Mouse (Mus musculus) gastrocnemius, postnatal 10 days (tissue): ENCODE results near the gene Gm1673. TPM values are rescaled to one million over a fixed set of nuclear protein-coding genes. Genes with fewer than 3 reads are reported as not detected.

Experiments
- DNase-seq: peaks from one replicate; pipeline ENCODE4 v3.0.0; 2021; ENCODE audit warnings: mixed read lengths
- total RNA-seq, 2 experiments: library from RNA; stranded (reverse); gene quantifications; 2 replicates each; pipeline ENCODE4 v1.2.3; 2021

The Gm1673 gene
- total RNA-seq, 2 experiments from 2014 or later, result 2.5 to 3.2 TPM

- DNase-seq, result no peak
Measured at GRCm38 (mm10) chr5:33997829-33998504, 14.7 kb downstream of the Gm1673 start.

GRCm38 (mm10) chr5:33998505-33998877 lies 15.3 kb downstream of the Gm1673 start:
- no peak for DNase-seq

GRCm38 (mm10) chr5:33999466-34000090 lies 16.3 kb downstream of the Gm1673 start:
- no peak for DNase-seq

GRCm38 (mm10) chr5:34000809-34001208 lies 17.6 kb downstream of the Gm1673 start:
- DNase-seq, result no peak

DNA sequence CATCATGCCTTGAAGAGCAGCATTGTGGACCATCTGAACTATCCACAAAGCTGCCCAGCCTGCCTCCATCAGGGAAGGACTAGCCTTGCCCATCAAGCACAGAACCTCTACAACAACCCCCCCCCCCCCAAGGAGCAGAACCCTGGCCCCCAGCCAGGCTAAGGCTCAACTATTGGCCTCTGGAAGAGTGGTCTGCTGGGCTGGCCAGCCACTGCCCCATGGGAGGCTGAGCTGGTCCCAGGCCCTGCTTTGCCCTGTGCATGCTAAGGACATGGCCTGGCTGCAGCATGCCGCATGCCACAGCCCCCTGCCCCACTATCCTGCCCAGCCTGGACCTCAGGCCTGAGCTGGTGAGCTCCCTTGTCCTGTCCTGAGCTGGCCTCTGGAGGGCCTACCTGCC lies 18.2 kb downstream of the Gm1673 start:
- no peak for DNase-seq

DNA sequence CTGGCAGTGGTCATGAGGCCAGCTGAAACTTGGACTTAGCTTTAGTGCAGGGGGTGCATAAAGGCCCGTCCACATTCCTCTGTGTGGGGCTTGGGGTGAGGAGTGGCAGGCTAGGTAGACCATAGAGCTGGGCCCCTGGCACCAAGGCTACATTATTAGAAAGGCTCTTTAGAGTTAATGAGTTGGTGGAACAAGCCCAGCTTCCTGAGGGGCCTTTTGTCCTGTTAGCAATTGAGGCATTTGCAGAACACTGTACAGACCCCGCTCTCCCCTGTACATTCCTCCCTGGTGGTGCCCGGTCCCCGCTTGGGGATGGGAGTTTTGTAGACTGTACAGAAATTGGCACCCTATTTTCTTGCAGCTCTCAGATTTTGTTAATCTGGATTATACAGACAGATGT lies 19.4 kb downstream of the Gm1673 start:
- no peak for DNase-seq

GRCm38 (mm10) chr5:34004618-34005017 lies 21.4 kb downstream of the Gm1673 start:
- no peak for DNase-seq

DNA sequence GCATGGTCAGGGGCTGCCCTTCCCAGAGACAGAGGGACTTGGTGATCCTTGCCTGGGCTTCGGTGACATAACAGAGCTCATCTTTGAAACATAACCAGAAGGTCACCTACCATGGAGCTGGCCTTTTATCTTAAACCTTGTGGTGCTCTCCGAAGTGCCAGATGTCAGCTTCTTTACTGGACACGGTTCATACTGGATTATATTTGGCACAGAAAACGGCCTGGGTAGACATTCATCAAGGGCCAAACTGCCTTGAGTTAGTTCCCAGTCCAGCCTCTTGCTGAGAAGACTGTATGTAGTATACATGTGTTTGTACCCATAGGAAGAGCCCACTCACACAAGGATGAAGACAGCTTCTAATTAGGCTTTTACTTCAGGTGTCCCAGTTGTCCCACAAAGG lies 23.6 kb downstream of the Gm1673 start:
- no peak for DNase-seq

GRCm38 (mm10) chr5:34007392-34007941 lies 24.2 kb downstream of the Gm1673 start:
- DNase-seq, result no peak

- no peak for DNase-seq
Measured at GRCm38 (mm10) chr5:34014652-34015051, 31.4 kb downstream of the Gm1673 start.

GRCm38 (mm10) chr5:34018968-34019367 lies 35.7 kb downstream of the Gm1673 start:
- DNase-seq, result no peak

DNA sequence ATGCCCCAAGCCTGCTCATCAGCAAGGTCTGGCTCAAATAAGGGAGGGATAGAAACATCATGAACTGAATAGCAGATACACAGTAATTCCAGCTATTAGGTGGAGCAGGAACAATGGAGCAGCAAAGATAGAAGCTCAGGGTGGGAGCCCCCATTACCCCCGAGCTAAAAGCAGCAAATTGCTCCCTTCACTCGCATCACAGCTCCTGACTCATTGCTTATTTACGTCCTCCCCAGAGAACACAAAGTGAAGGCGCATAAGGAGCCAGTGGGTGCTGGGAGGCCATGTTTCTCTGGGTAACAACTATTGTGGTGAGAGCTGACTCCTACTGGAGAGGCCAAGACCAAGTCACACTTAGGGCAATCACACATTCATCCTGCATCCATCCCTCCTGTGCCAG lies 46.9 kb downstream of the Gm1673 start:
- DNase-seq, result no peak

- no peak for DNase-seq
Measured at GRCm38 (mm10) chr5:34031022-34031421, 47.8 kb downstream of the Gm1673 start.

DNA sequence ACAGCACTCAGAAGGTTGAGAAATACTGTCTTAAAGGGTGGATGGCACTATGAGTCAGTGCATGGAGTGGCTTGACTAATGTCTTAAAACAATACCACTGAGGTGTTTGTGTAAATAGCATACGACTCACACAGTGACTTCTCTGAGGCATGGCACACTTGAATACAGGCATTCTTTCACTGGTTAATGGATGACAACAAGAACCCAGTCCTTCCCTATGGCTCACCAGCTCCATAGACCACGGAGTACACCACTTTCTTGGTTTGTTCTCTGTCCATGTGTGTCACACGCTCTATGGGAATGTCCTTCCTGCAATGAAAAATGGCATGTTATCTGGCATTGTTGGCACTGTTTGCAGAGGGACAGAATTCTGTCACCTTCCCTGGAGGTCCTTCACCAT lies 49.3 kb downstream of the Gm1673 start:
- no peak for DNase-seq

Other genes with a start within 250 kb of the Gm1673 start
- 10 to 100 TPM; 58.5 to 69.5 TPM for gene Letm1, start 200.6 kb upstream of the Gm1673 start, total RNA-seq
- gene Nsd2, start 162.7 kb upstream of the Gm1673 start, total RNA-seq, result 10 to 100 TPM; 29.4 to 41.1 TPM
- 10 to 100 TPM; 10.5 to 14.5 TPM for gene Nelfa, start 47.0 kb upstream of the Gm1673 start, total RNA-seq
- gene Nat8l, start 12.6 kb downstream of the Gm1673 start, total RNA-seq, result 1 to 10 TPM in 1 of 2 experiments, under 1 TPM in 1; 0.35 to 1.3 TPM
- gene Poln, start 186.0 kb downstream of the Gm1673 start, total RNA-seq, result 1 to 10 TPM; 1.2 to 1.8 TPM
- 1 to 10 TPM; 5.0 to 5.8 TPM for gene Haus3, start 186.1 kb downstream of the Gm1673 start, total RNA-seq
- 10 to 100 TPM; 57.0 to 58.8 TPM for gene Mxd4, start 204.3 kb downstream of the Gm1673 start, total RNA-seq